Mouse (Mus musculus): Measurements from ENCODE around the gene Slc44a2. TPM values are rescaled to one million over a fixed set of nuclear protein-coding genes. Genes with fewer than 3 reads are reported as not detected.

The Slc44a2 gene
- polyA plus RNA-seq, 1 experiment from 2014 or later, result 17.3 TPM

DNA sequence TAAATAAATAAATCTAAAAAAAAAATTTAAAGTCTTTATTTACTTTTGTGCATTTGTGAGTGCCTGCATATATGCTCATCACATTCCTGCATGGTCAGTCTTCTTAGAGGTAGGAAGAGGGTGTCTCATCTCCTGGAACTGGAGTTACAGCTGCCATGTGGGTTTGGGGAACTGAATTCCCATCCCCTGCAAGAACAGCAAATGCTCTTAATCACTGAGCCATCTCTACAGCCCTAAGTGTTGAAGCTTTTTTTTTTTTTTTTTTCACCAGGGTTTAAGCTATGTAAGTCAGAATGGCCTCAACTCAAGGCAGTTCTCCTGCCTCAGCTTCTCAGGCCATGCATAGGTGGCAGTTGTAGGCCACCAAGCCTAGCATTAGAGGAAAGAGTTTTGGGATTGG, 14.2 kb downstream of the Slc44a2 start:
- Histone ChIP-seq H3K4me2 (no peak overlapping the region), H3K36me3 (no peaks in the 10 kb centered on the region), H3K27ac (no peak overlapping the region), H3K9me3 (replicated peaks) (no peaks in the 10 kb centered on the region), H3K4me1 (replicated peaks) (peaks cover 34% of the 10 kb centered on the region), H3K9ac (no peak overlapping the region), H3K27me3 (no peaks in the 10 kb centered on the region), H3K4me3 (replicated peaks) (no peak overlapping the region)
- no peak for ATAC-seq (ENCODE audit: low read depth)
- DNase-seq, result no peak

DNA sequence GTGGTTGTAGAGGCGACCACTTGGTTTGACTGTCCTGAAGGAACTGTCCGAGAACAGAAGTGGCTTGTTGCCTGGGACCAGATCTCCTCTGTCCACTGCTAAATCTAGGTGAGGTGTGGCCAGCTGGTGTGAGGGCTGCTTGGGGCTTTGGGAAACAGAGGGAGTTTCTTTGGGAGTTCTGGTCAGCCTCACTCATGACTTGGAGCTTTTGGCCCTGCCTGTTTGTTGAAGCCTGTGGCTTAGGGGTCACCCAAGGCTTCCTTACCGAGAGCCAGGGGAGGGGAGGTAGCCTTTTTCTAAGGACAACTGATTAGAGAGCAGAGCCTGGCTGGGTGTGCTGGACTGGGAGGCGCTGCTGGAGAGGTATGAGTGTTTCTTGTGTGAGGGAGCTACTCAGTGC, 14.9 kb downstream of the Slc44a2 start:
- Histone ChIP-seq H3K27ac (no peak overlapping the region), H3K4me3 (replicated peaks) (no peak overlapping the region), H3K9me3 (replicated peaks) (no peaks in the 10 kb centered on the region), H3K4me2 (no peak overlapping the region), H3K4me1 (replicated peaks) (peaks cover 28% of the 10 kb centered on the region), H3K36me3 (no peaks in the 10 kb centered on the region), H3K27me3 (no peaks in the 10 kb centered on the region), H3K9ac (no peak overlapping the region)
- no peak for DNase-seq
- no peak for ATAC-seq (ENCODE audit: low read depth)
- 50% methylated on average over 4 of the region's 4 CpGs for WGBS (ENCODE audit: insufficient replicate concordance)

DNA sequence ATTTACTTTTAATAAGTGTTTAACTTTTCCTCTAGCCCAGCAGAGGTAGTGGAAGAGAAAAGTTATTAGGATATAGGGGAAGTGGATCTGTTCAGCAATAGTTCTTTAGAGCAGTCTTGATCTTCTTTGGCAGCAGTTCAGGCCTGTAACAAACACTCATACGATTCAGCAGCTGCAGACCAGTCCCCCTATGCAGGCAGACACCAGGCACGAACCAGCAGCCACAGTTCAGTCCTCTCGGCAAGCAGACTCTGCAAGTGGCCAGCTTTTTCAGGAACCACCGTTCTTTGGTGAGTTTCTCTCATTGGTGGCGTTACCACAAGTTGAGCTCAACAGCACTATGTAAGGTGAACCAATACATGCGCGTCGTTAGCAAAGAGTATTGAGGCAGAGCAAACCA, 16.0 kb downstream of the Slc44a2 start:
- ATAC-seq (ENCODE audit: low read depth) (no peak), DNase-seq (no peak)
- no peaks in the 10 kb centered on the region for H3K27me3 ChIP-seq
- H3K36me3 ChIP-seq, result no peaks in the 10 kb centered on the region; the same call in 1 of the 2 replicates
- no peak overlapping the region for H3K4me3 ChIP-seq (replicated peaks)
- H3K27ac ChIP-seq, result no peak overlapping the region
- H3K9ac ChIP-seq, result no peak overlapping the region
- peaks cover 26% of the 10 kb centered on the region for H3K4me1 ChIP-seq (replicated peaks)
- H3K4me2 ChIP-seq, result no peak overlapping the region
- 84% methylated on average over 8 of the region's 8 CpGs for WGBS (ENCODE audit: insufficient replicate concordance)
- H3K9me3 ChIP-seq (replicated peaks), result no peaks in the 10 kb centered on the region

DNA sequence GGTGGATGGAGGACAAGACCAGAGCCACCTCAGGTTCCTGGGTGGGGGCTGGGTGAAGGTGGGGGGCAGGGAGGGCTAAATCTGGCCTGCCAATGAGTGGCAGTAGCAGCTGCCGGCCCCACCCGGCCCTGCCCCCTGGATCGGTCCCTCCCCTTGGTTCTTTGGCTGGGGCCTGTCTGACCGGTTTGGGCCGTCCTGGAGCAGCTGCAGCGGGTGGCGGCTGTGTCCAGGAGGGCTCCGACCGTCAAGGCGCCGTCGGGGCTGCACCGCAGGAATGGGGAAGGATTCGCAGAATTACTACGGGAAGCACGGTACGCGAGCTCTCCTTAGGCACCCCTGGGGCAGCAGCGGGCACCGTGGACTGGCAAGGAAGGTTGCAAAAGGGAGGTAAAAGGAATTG, 17.2 kb downstream of the Slc44a2 start:
- peaks cover 15% of the 10 kb centered on the region for H3K4me1 ChIP-seq (replicated peaks)
- H3K4me3 ChIP-seq (replicated peaks), result no peak overlapping the region
- no peak overlapping the region for H3K27ac ChIP-seq
- H3K27me3 ChIP-seq, result no peaks in the 10 kb centered on the region
- peaks cover 5% of the 10 kb centered on the region; the same call in 1 of the 2 replicates for H3K36me3 ChIP-seq
- H3K9ac ChIP-seq, result no peak overlapping the region
- WGBS (ENCODE audit: insufficient replicate concordance), result 66% methylated on average over 20 of the region's 20 CpGs
- DNase-seq, result no peak
- ATAC-seq (ENCODE audit: low read depth), result no peak
- 0 out of 2 replicates have a peak overlapping the region, but pooled peaks have one; percentile 10 for H3K4me2 ChIP-seq
- no peaks in the 10 kb centered on the region for H3K9me3 ChIP-seq (replicated peaks)

DNA sequence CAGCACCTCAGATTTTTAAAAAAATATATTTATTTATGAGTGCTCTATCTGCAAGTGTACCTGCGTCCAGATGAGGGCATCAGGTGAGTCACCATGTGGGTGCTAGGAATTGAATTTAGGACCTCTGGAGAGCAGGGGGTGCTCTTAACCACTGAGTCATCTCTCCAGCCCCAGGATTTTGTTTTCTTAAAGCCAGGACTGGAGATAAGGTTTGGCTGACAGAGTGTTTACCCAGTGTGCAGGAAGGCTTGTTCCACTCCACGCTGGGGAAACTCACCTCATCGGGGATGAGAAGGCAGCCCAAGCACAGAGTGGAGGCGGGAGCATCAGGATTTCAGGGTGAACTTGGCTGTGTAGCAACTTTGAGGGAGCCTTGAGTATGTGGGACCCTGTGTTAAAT, 19.9 kb downstream of the Slc44a2 start:
- no peak for ATAC-seq (ENCODE audit: low read depth)
- peaks cover 5% of the 10 kb centered on the region; the same call in 1 of the 2 replicates for H3K36me3 ChIP-seq

DNA sequence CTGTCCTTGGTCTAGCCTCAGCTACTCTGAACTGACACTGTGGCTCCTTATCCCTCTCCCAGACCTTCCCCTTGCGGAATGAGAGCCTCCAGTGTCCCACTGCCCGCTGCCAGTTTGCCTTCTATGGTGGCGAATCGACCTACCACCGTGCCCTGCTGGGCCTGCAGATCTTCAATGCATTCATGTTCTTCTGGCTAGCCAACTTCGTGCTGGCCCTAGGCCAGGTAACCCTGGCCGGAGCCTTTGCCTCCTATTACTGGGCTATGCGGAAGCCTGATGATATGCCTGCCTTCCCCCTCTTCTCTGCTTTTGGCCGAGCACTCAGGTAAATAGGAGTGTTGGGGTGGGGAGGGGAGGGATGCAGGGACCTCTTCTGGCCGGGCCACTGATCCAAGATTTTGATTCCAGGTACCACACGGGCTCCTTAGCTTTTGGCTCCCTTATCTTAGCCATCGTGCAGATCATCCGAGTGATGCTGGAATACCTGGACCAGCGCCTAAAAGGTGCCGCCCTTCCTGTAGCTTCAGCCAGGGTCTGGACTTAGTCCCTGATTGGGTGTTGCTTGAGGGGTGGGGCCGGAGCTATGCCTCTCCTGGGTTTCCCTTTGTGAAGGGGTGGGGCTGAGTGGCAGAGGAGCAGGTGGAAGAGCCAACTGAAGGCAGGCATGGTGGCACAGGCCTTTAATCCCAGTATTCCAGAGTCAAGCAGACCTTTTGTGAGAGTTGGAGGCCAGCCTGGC, 26.3 kb downstream of the Slc44a2 start:
- H3K4me1 ChIP-seq (replicated peaks), result 0 out of 2 replicates have a peak, but pooled peaks cover 6% of the 10 kb centered on the region
- H3K4me2 ChIP-seq, result no peak overlapping the region
- ATAC-seq (ENCODE audit: low read depth), result no peak
- no peaks in the 10 kb centered on the region for H3K9me3 ChIP-seq (replicated peaks)
- H3K9ac ChIP-seq, result no peak overlapping the region
- H3K27me3 ChIP-seq, result no peaks in the 10 kb centered on the region
- WGBS (ENCODE audit: insufficient replicate concordance), result 82% methylated on average over 15 of the region's 16 CpGs
- no peak overlapping the region for H3K4me3 ChIP-seq (replicated peaks)
- no peak for DNase-seq
- no peak overlapping the region for H3K27ac ChIP-seq
- peaks cover 35% of the 10 kb centered on the region for H3K36me3 ChIP-seq

More for the DNA sequence above, 19.9 kb downstream of the Slc44a2 start:
- peaks cover 5% of the 10 kb centered on the region for H3K4me1 ChIP-seq (replicated peaks)
- no peak overlapping the region for H3K4me2 ChIP-seq
- no peaks in the 10 kb centered on the region for H3K9me3 ChIP-seq (replicated peaks)
- no peak overlapping the region for H3K9ac ChIP-seq
- no peak overlapping the region for H3K27ac ChIP-seq
- no peak for DNase-seq
- WGBS (ENCODE audit: insufficient replicate concordance), result 69% methylated on average over 4 of the region's 4 CpGs
- no peaks in the 10 kb centered on the region for H3K27me3 ChIP-seq
- H3K4me3 ChIP-seq (replicated peaks), result no peak overlapping the region

DNA sequence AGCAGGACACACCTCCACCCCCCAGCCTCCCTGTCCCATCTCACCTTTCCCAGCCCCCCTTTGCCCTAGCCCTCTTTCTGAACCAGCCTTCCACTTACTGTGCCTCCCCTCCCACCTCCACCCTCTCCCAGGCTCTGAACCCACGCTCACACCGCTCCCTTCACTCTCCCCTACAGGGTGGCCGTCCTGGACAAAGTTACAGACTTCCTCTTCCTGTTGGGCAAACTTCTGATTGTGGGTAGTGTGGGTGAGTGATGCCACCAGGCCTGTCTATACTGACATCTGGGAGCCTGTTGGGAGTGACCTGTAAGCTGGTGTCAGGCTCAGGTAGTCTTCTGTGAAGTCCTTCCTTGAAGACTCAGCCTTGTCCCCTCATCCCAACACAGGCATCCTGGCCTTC, 27.7 kb downstream of the Slc44a2 start:
- H3K36me3 ChIP-seq, result peaks cover 30% of the 10 kb centered on the region
- ATAC-seq (ENCODE audit: low read depth) (no peak), DNase-seq (no peak)
- H3K4me2 ChIP-seq, result no peak overlapping the region
- peaks cover 19% of the 10 kb centered on the region for H3K4me1 ChIP-seq (replicated peaks)
- no peaks in the 10 kb centered on the region for H3K27me3 ChIP-seq
- no peaks in the 10 kb centered on the region for H3K9me3 ChIP-seq (replicated peaks)
- WGBS (ENCODE audit: insufficient replicate concordance), result 64% methylated on average over 3 of the region's 3 CpGs
- no peak overlapping the region for H3K9ac ChIP-seq
- no peak overlapping the region for H3K4me3 ChIP-seq (replicated peaks)
- no peak overlapping the region for H3K27ac ChIP-seq

DNA sequence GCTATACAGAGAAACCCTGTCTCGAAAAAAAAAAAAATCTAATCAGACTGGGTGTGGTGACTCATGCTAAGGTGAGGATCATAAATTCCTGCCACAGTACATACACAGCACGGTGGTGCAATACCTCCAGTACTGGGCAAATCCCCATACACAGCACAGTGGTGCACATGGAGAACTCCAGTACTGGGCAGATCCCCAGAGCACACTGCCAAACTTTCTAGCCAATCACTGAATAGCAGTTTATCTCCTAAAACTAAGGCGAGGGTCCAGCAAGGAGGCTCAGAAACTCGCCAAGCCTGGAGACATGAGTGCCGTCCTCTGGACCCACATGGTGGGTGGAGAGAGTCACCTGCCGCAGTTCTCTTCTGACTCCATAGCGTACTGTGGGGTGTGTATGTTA, 30.7 kb downstream of the Slc44a2 start:
- no peak for ATAC-seq (ENCODE audit: low read depth)
- peaks cover 33% of the 10 kb centered on the region for H3K36me3 ChIP-seq

DNA sequence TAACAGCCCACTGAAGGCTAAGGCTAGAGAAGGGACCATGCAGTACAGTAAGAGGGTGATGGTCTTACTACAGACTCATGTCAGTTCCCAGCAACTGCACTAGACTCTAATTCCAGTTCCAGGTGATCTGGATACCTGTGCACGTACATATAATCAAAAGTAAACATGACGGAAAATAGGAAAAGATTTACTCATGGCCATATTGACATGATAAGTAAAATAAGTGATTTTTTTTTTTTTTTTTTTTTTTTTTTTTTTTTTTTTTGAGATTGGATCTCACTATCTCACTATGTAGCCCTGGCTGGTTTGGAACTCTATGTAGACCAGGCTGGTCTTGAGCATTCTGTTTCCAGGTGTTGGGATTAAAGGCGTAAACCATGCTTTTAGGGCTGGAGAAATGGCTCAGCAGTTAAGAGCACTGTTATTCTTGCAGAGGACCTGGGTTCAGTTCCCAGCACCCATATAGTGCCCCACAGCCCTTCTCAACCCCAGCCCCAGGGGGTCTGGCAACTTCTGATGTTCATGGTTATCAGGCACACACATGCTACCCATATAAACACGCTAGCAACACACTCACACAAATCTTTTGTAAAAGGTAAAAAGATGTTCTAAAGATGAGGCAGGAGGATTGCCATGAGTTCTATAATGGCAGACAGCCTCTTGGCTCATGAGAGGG, 31.3 kb downstream of the Slc44a2 start:
- no peak overlapping the region for H3K4me3 ChIP-seq (replicated peaks)
- H3K4me2 ChIP-seq, result peak overlapping the region; percentile 17; the same call in 1 of the 2 replicates
- no peaks in the 10 kb centered on the region for H3K27me3 ChIP-seq
- 0 out of 2 replicates have a peak overlapping the region, but pooled peaks have one; percentile 44 for H3K9ac ChIP-seq
- no peaks in the 10 kb centered on the region for H3K9me3 ChIP-seq (replicated peaks)
- peak overlapping the region; percentile 57; the same call in 1 of the 2 replicates for H3K27ac ChIP-seq
- DNase-seq (no peak), ATAC-seq (ENCODE audit: low read depth) (no peak)
- peaks cover 27% of the 10 kb centered on the region for H3K4me1 ChIP-seq (replicated peaks)
- H3K36me3 ChIP-seq, result peaks cover 30% of the 10 kb centered on the region
- WGBS (ENCODE audit: insufficient replicate concordance), result 74% methylated on average over 4 of the region's 4 CpGs

More for the DNA sequence above, 30.7 kb downstream of the Slc44a2 start:
- DNase-seq, result no peak
- no peak overlapping the region for H3K4me3 ChIP-seq (replicated peaks)
- no peaks in the 10 kb centered on the region for H3K9me3 ChIP-seq (replicated peaks)
- H3K4me2 ChIP-seq, result no peak overlapping the region
- WGBS (ENCODE audit: insufficient replicate concordance), result 59% methylated on average over 7 of the region's 7 CpGs
- H3K27ac ChIP-seq, result no peak overlapping the region
- no peaks in the 10 kb centered on the region for H3K27me3 ChIP-seq
- peaks cover 27% of the 10 kb centered on the region for H3K4me1 ChIP-seq (replicated peaks)
- no peak overlapping the region for H3K9ac ChIP-seq

DNA sequence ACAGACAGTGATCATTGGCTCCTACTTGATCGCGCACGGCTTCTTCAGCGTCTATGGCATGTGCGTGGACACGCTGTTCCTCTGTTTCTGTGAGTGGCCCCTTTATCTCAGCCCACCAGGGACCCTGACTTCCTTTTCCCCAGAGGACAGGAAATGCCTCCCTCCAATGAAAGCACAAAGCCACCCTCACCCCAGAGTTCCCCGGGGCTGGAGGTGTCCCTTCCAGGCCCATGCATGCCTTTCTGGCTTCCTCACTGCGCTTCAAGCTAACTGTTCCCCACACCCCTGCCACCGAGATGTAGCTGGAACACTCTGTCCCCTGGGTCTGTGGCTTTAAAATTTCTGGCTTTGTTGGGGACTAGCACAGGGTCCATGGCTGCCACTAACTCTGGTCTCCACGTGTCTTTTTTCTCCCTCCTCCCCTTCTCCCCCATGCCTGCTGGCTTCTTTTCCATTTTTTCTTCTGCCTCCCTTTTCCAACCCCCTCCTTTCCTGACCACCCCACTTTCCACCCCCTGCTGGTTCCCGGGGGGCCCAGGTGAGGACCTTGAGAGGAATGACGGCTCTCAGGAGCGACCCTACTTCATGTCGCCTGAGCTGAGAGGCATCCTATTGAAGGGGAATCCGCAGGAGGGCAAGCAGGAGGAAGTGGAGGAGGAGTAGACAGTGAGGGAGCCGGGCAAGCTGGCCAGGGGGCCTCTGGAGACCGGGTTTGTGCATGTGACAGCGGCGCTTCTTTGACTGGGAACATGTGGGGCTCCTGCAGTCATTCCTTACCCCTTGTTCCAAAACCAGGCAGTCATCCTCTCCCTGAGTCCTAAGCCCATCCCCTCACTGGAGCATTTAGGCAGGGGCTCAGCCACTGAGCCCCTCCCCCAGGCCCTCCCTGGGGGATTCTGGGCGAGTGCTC, 32.2 kb downstream of the Slc44a2 start:
- DNase-seq (peak; percentile 13), ATAC-seq (ENCODE audit: low read depth) (peak; percentile 64)
- Histone ChIP-seq H3K27ac (peak overlapping the region; percentile 57; the same call in 1 of the 2 replicates), H3K36me3 (peaks cover 30% of the 10 kb centered on the region), H3K4me1 (replicated peaks) (peaks cover 27% of the 10 kb centered on the region), H3K4me2 (peak overlapping the region; percentile 17), H3K4me3 (replicated peaks) (no peak overlapping the region), H3K9me3 (replicated peaks) (no peaks in the 10 kb centered on the region), H3K9ac (peak overlapping the region; percentile 44; the same call in 1 of the 2 replicates), H3K27me3 (no peaks in the 10 kb centered on the region)
- 17% methylated on average over 20 of the region's 20 CpGs for WGBS (ENCODE audit: insufficient replicate concordance)

DNA sequence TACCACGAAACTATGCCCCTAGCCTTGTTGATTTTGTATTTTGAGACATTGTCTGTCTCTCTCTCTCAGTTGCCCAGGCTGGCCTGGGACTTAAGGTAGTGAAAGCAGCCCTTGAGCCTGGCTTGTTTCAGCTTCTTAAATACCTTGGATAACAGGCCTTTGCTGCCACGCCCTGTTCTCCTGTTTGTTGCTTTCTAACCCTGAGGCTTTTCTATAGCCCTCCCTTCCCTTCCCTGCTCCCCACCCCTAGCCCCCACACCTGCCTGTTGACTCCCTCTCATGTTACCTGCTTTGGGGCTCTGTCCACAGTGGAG, 32.8 kb downstream of the Slc44a2 start:
- H3K27me3 ChIP-seq, result no peaks in the 10 kb centered on the region
- no peak overlapping the region for H3K4me3 ChIP-seq (replicated peaks)
- H3K4me2 ChIP-seq, result peak overlapping the region; percentile 17
- H3K27ac ChIP-seq, result peak overlapping the region; percentile 57; the same call in 1 of the 2 replicates
- H3K9ac ChIP-seq, result no peak overlapping the region
- H3K9me3 ChIP-seq (replicated peaks), result no peaks in the 10 kb centered on the region
- H3K4me1 ChIP-seq (replicated peaks), result peaks cover 24% of the 10 kb centered on the region
- no peak for ATAC-seq (ENCODE audit: low read depth)
- WGBS (ENCODE audit: insufficient replicate concordance), result 34% methylated on average over 2 of the region's 2 CpGs
- H3K36me3 ChIP-seq, result peaks cover 24% of the 10 kb centered on the region
- DNase-seq, result no peak

All from liver, embryonic 13.5 days (tissue).